Mouse (Mus musculus) kidney, postnatal 36 days (tissue): ENCODE measurements around the gene Dvl3.
A peak's percentile ranks its signal among the peaks of the same experiment; 100 is the strongest.
"Not testable (repeated sequence)": the region's sequence is repeated elsewhere in the genome, so short reads cannot be mapped to it uniquely, and the experiment has no call there.

Experiments
- DNase-seq, 2 experiments: peaks; one replicate each; pipeline ENCODE4 v3.0.0; 2021 to 2022; ENCODE audit warnings: mixed read lengths in 2 of 2

Dvl3 gene

GRCm38 (mm10) chr16:20516726-20517201 is at the start of gene Dvl3:
Gene Dvl3, plus strand, starts transcription at chr16:20516982.
- DNase-seq = peak; percentile 93 to 97

- DNase-seq = peak in 1 of 2 experiments; percentile 34
These were observed 45.8 kb upstream of the Dvl3 start for GRCm38 (mm10) chr16:20470981-20471380.

- peak; percentile 4 to 53 for DNase-seq
These were observed 45.1 kb upstream of the Dvl3 start for GRCm38 (mm10) chr16:20471686-20472085.

GRCm38 (mm10) chr16:20473748-20474147 is 43.0 kb upstream of the Dvl3 start:
- DNase-seq = no peak

- DNase-seq = no peak
These were observed 42.6 kb upstream of the Dvl3 start for GRCm38 (mm10) chr16:20474211-20474610.

- DNase-seq = no peak
These were observed 42.0 kb upstream of the Dvl3 start for GRCm38 (mm10) chr16:20474786-20475185.

GRCm38 (mm10) chr16:20475335-20475734 is 41.4 kb upstream of the Dvl3 start:
- DNase-seq = no peak

GRCm38 (mm10) chr16:20476857-20477256 is 39.9 kb upstream of the Dvl3 start:
- peak; percentile 31 to 44 for DNase-seq

GRCm38 (mm10) chr16:20477270-20477669 is 39.5 kb upstream of the Dvl3 start:
- no peak for DNase-seq

GRCm38 (mm10) chr16:20478504-20478903 is 38.3 kb upstream of the Dvl3 start:
- DNase-seq = peak; percentile 70 to 77

GRCm38 (mm10) chr16:20479026-20479760 is 37.6 kb upstream of the Dvl3 start:
- not testable (repeated sequence) for DNase-seq

GRCm38 (mm10) chr16:20480115-20480514 is 36.7 kb upstream of the Dvl3 start:
- DNase-seq = peak; percentile 59

GRCm38 (mm10) chr16:20481746-20482145 is 35.0 kb upstream of the Dvl3 start:
- no peak for DNase-seq

GRCm38 (mm10) chr16:20483716-20484115 is 33.1 kb upstream of the Dvl3 start:
- not testable (repeated sequence) for DNase-seq

- no peak for DNase-seq
These were observed 31.7 kb upstream of the Dvl3 start for GRCm38 (mm10) chr16:20485061-20485460.

GRCm38 (mm10) chr16:20486048-20486447 is 30.7 kb upstream of the Dvl3 start:
- DNase-seq = peak; percentile 59 to 65

- no peak for DNase-seq
These were observed 28.6 kb upstream of the Dvl3 start for GRCm38 (mm10) chr16:20488151-20488550.

GRCm38 (mm10) chr16:20488751-20489150 is 28.0 kb upstream of the Dvl3 start:
- not testable (repeated sequence) for DNase-seq

GRCm38 (mm10) chr16:20489233-20489632 is 27.5 kb upstream of the Dvl3 start:
- no peak for DNase-seq

GRCm38 (mm10) chr16:20490581-20490980 is 26.2 kb upstream of the Dvl3 start:
- peak in 1 of 2 experiments; percentile 38 for DNase-seq

GRCm38 (mm10) chr16:20491301-20491700 is 25.5 kb upstream of the Dvl3 start:
- no peak for DNase-seq

GRCm38 (mm10) chr16:20493452-20493851 is 23.3 kb upstream of the Dvl3 start:
- no peak for DNase-seq

GRCm38 (mm10) chr16:20496671-20497600 is 19.8 kb upstream of the Dvl3 start:
- DNase-seq = peak; percentile 71 to 79
